Mouse (Mus musculus) spleen, postnatal 4 days (tissue): ENCODE data around the gene Rhox10.
"Not testable (repeated sequence)": the region's sequence is repeated elsewhere in the genome, so short reads cannot be mapped to it uniquely, and the experiment has no call there.

ENCODE experiments used
- DNase-seq, 2 experiments: peaks; one replicate each; pipeline ENCODE4 v3.0.0; 2022; ENCODE audit warnings: low spot score in 2 of 2

Gene Rhox10

DNA sequence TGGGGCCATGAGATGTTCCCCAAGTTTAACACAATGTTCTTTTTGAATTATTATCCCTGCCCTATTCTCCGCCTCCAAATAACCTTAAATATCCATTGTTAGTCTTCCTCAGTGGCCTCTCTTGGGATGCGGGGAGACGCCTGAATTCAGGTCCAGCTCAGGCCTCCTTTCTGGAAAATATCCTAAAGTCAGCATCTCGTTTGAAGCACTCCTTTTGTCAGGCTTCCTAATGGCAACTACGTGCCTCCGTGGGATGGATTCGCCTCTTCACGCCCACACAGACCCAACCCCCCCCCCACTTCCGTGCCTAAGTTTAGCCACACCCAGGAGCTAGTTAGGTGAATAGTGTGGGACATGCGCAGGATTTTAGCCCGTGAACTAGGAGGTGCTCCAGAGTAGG lies at the start of gene Rhox10:
Gene Rhox10, plus strand, starts transcription at position 301 of the 400 bp plus-strand sequence.
- no peak for DNase-seq

GRCm38 (mm10) chrX:38018597-38018996 lies 47.7 kb upstream of the Rhox10 start, which contains the start of gene Btg1-ps1:
Gene Btg1-ps1 (minus strand): TSS chrX:38018815.
- DNase-seq: not testable (repeated sequence)

GRCm38 (mm10) chrX:38033841-38034240 lies 32.4 kb upstream of the Rhox10 start:
- DNase-seq: peak in 1 of 2 experiments; percentile 34

- no peak for DNase-seq
Observed at GRCm38 (mm10) chrX:38039666-38040065, 26.6 kb upstream of the Rhox10 start.

DNA sequence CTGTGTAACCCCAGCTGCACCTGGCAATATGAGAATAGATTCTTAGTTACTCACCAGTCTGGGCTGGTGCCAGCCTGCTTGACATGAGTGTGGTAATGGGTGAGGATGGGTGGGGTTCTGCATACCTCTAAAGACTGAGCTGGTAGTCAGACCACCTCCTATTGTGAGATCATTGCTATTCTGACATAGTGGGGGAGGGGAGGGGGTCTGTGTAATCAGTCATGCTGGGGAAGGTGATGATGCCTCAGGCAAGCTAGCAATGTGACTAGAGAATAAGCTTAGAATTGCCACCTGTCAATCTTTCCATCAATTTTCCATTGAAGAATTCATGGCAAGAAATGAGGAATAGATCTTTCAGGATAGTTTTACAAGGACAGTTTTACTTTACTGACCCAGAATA lies 23.3 kb upstream of the Rhox10 start, which contains the start of gene Btg1-ps2:
Gene Btg1-ps2, minus strand, starts transcription at position 101 of the 400 bp plus-strand sequence.
- DNase-seq: not testable (repeated sequence)

GRCm38 (mm10) chrX:38061544-38061943 lies 4.7 kb upstream of the Rhox10 start:
- no peak for DNase-seq

DNA sequence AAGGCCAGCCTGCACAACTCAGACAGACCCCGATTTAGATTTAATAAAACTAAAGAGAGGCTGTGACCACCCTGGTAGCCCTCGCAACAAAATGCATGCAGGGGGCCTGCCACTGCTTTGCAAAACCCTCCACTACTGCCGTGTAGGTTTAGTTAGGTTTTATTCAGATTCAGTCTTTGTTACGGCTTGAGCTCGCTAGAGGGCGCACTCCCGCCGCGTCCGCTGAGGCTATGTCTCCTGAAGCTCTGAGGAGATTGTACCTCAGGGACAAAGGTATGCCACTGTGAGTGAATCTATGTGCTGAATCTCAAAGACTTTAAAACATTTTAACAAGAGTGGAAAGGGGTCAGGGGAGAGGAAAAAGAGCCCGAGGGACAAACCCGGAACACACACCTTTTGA lies 18.0 kb downstream of the Rhox10 start:
- DNase-seq: peak; percentile 13 to 69

DNA sequence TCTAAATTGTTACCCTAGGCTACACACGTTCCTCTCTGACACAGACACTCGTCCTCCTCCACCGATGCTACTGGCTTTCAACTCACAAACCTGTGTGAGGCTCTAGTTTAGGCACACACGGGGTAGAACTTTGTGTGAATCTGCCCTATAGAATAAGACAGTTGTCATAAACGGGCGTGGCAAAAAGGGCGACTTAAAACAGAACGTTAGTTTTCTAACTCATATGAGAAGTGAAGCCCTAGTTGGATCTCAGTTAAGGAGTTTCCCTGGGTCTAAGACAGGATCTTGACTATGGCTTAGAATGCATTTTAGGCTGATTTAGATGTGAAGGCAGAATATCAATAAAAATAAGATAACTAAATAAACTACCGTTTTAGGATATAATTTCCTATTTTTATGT lies 18.8 kb downstream of the Rhox10 start, which contains the start of gene Rhox11:
Gene Rhox11, minus strand, starts transcription at position 101 of the 400 bp plus-strand sequence.
- DNase-seq: no peak

DNA sequence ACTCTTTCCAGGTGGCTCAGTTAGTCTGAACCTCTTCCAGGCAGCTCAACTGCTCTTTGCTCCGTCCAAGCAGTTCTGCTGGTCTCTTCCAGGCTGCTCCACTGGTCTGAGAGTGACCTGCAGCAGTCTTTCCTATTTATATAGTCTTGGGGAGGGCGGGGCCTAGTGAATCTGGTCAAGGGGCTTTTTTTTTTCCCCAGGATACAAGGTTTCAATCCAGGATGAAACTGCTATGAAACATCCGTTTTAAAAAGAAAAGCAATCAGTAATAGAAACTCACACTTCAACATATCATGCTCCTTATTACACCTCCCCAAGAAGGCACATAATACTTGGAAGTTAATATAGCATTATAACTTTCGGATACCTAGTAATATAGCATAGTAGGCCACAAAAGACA lies 44.5 kb downstream of the Rhox10 start, which contains the start of gene Rhox12:
Gene Rhox12, minus strand, starts transcription at position 101 of the 400 bp plus-strand sequence.
- DNase-seq: no peak

GRCm38 (mm10) chrX:38120982-38121381 lies 54.7 kb downstream of the Rhox10 start, which contains the start of gene Rhox13:
Gene Rhox13 (plus strand): TSS chrX:38121219.
- DNase-seq: no peak
